Mouse (Mus musculus): ENCODE results near the gene Fat4. TPM values are rescaled to one million over a fixed set of nuclear protein-coding genes. Genes with fewer than 3 reads are reported as not detected.

Fat4 gene
- polyA plus RNA-seq, 1 experiment, result not detected

- Histone ChIP-seq H3K4me3 (replicated peaks) (no peak overlapping the region), H3K27me3 (ENCODE audit: control insufficient read depth) (no peaks in the 10 kb centered on the region), H3K9me3 (ENCODE audit: control insufficient read depth, low read length) (no peaks in the 10 kb centered on the region), H3K4me1 (ENCODE audit: control insufficient read depth) (no peaks in the 10 kb centered on the region), H3K36me3 (ENCODE audit: control insufficient read depth) (no peaks in the 10 kb centered on the region)
- TF ChIP-seq TAL1 (IDR thresholded peaks at IDR 0.05; ENCODE audit: low read length) (no peak), GATA1 (IDR thresholded peaks at IDR 0.05; ENCODE audit: low read length) (no peak)
Measured at GRCm38 (mm10) chr3:38940327-38940726, 53.6 kb downstream of the Fat4 start.

GRCm38 (mm10) chr3:38945157-38945556 lies 58.4 kb downstream of the Fat4 start:
- no peak overlapping the region for H3K4me3 ChIP-seq (replicated peaks)
- no peaks in the 10 kb centered on the region for H3K9me3 ChIP-seq (ENCODE audit: control insufficient read depth, low read length)
- no peaks in the 10 kb centered on the region for H3K4me1 ChIP-seq (ENCODE audit: control insufficient read depth)
- H3K36me3 ChIP-seq (ENCODE audit: control insufficient read depth), result no peaks in the 10 kb centered on the region
- TF ChIP-seq GATA1 (IDR thresholded peaks at IDR 0.05; ENCODE audit: low read length), result no peak
- no peaks in the 10 kb centered on the region for H3K27me3 ChIP-seq (ENCODE audit: control insufficient read depth)

GRCm38 (mm10) chr3:38947706-38948105 lies 61.0 kb downstream of the Fat4 start:
- TF ChIP-seq GATA1 (IDR thresholded peaks at IDR 0.05; ENCODE audit: low read length) (no peak), TAL1 (IDR thresholded peaks at IDR 0.05; ENCODE audit: low read length) (no peak)
- H3K9me3 ChIP-seq (ENCODE audit: control insufficient read depth, low read length), result no peaks in the 10 kb centered on the region
- no peak overlapping the region for H3K4me3 ChIP-seq (replicated peaks)
- H3K36me3 ChIP-seq (ENCODE audit: control insufficient read depth), result no peaks in the 10 kb centered on the region
- no peaks in the 10 kb centered on the region for H3K4me1 ChIP-seq (ENCODE audit: control insufficient read depth)
- H3K27me3 ChIP-seq (ENCODE audit: control insufficient read depth), result no peaks in the 10 kb centered on the region

- Histone ChIP-seq H3K36me3 (ENCODE audit: control insufficient read depth) (no peaks in the 10 kb centered on the region), H3K4me3 (replicated peaks) (no peak overlapping the region)
- TF ChIP-seq TAL1 (IDR thresholded peaks at IDR 0.05; ENCODE audit: low read length) (no peak), GATA1 (IDR thresholded peaks at IDR 0.05; ENCODE audit: low read length) (no peak)
Measured at GRCm38 (mm10) chr3:38952602-38953001, 65.9 kb downstream of the Fat4 start.

GRCm38 (mm10) chr3:38954196-38954595 lies 67.5 kb downstream of the Fat4 start:
- TF ChIP-seq TAL1 (IDR thresholded peaks at IDR 0.05; ENCODE audit: low read length) (no peak), GATA1 (IDR thresholded peaks at IDR 0.05; ENCODE audit: low read length) (no peak)
- H3K4me3 ChIP-seq (replicated peaks), result no peak overlapping the region
- H3K9me3 ChIP-seq (ENCODE audit: control insufficient read depth, low read length), result no peaks in the 10 kb centered on the region
- no peaks in the 10 kb centered on the region for H3K4me1 ChIP-seq (ENCODE audit: control insufficient read depth)
- H3K36me3 ChIP-seq (ENCODE audit: control insufficient read depth), result no peaks in the 10 kb centered on the region
- H3K27me3 ChIP-seq (ENCODE audit: control insufficient read depth), result no peaks in the 10 kb centered on the region

More at GRCm38 (mm10) chr3:38952602-38953001, 65.9 kb downstream of the Fat4 start:
- H3K4me1 ChIP-seq (ENCODE audit: control insufficient read depth), result no peaks in the 10 kb centered on the region
- H3K9me3 ChIP-seq (ENCODE audit: control insufficient read depth, low read length), result no peaks in the 10 kb centered on the region
- H3K27me3 ChIP-seq (ENCODE audit: control insufficient read depth), result no peaks in the 10 kb centered on the region

- Histone ChIP-seq H3K27me3 (ENCODE audit: control insufficient read depth) (no peaks in the 10 kb centered on the region), H3K36me3 (ENCODE audit: control insufficient read depth) (no peaks in the 10 kb centered on the region), H3K4me3 (replicated peaks) (no peak overlapping the region), H3K9me3 (ENCODE audit: control insufficient read depth, low read length) (no peaks in the 10 kb centered on the region), H3K4me1 (ENCODE audit: control insufficient read depth) (no peaks in the 10 kb centered on the region)
- TF ChIP-seq GATA1 (IDR thresholded peaks at IDR 0.05; ENCODE audit: low read length), result no peak
- no peak for TF ChIP-seq TAL1 (IDR thresholded peaks at IDR 0.05; ENCODE audit: low read length)
Measured at GRCm38 (mm10) chr3:38956012-38956648, 69.4 kb downstream of the Fat4 start.

GRCm38 (mm10) chr3:38957186-38957585 lies 70.4 kb downstream of the Fat4 start:
- TF ChIP-seq GATA1 (IDR thresholded peaks at IDR 0.05; ENCODE audit: low read length), result no peak
- TF ChIP-seq TAL1 (IDR thresholded peaks at IDR 0.05; ENCODE audit: low read length), result no peak
- no peaks in the 10 kb centered on the region for H3K27me3 ChIP-seq (ENCODE audit: control insufficient read depth)
- H3K36me3 ChIP-seq (ENCODE audit: control insufficient read depth), result no peaks in the 10 kb centered on the region
- H3K4me3 ChIP-seq (replicated peaks), result no peak overlapping the region
- no peaks in the 10 kb centered on the region for H3K4me1 ChIP-seq (ENCODE audit: control insufficient read depth)
- H3K9me3 ChIP-seq (ENCODE audit: control insufficient read depth, low read length), result no peaks in the 10 kb centered on the region

GRCm38 (mm10) chr3:38962328-38962727 lies 75.6 kb downstream of the Fat4 start:
- no peaks in the 10 kb centered on the region for H3K4me1 ChIP-seq (ENCODE audit: control insufficient read depth)

GRCm38 (mm10) chr3:38967480-38967879 lies 80.7 kb downstream of the Fat4 start:
- Histone ChIP-seq H3K9me3 (ENCODE audit: control insufficient read depth, low read length) (no peaks in the 10 kb centered on the region), H3K27me3 (ENCODE audit: control insufficient read depth) (no peaks in the 10 kb centered on the region), H3K4me1 (ENCODE audit: control insufficient read depth) (no peaks in the 10 kb centered on the region), H3K4me3 (replicated peaks) (no peak overlapping the region), H3K36me3 (ENCODE audit: control insufficient read depth) (no peaks in the 10 kb centered on the region)
- no peak for TF ChIP-seq GATA1 (IDR thresholded peaks at IDR 0.05; ENCODE audit: low read length)
- TF ChIP-seq TAL1 (IDR thresholded peaks at IDR 0.05; ENCODE audit: low read length), result no peak

More at GRCm38 (mm10) chr3:38962328-38962727, 75.6 kb downstream of the Fat4 start:
- TF ChIP-seq TAL1 (IDR thresholded peaks at IDR 0.05; ENCODE audit: low read length) (no peak), GATA1 (IDR thresholded peaks at IDR 0.05; ENCODE audit: low read length) (no peak)
- H3K27me3 ChIP-seq (ENCODE audit: control insufficient read depth), result no peaks in the 10 kb centered on the region
- H3K4me3 ChIP-seq (replicated peaks), result no peak overlapping the region
- H3K9me3 ChIP-seq (ENCODE audit: control insufficient read depth, low read length), result no peaks in the 10 kb centered on the region
- no peaks in the 10 kb centered on the region for H3K36me3 ChIP-seq (ENCODE audit: control insufficient read depth)

GRCm38 (mm10) chr3:38986379-38986778 lies 99.6 kb downstream of the Fat4 start:
- Histone ChIP-seq H3K36me3 (ENCODE audit: control insufficient read depth) (no peaks in the 10 kb centered on the region), H3K4me3 (replicated peaks) (no peak overlapping the region), H3K4me1 (ENCODE audit: control insufficient read depth) (no peaks in the 10 kb centered on the region), H3K9me3 (ENCODE audit: control insufficient read depth, low read length) (peaks cover 18% of the 10 kb centered on the region), H3K27me3 (ENCODE audit: control insufficient read depth) (no peaks in the 10 kb centered on the region)
- TF ChIP-seq TAL1 (IDR thresholded peaks at IDR 0.05; ENCODE audit: low read length) (no peak), GATA1 (IDR thresholded peaks at IDR 0.05; ENCODE audit: low read length) (no peak)

Data from erythroblast, embryonic 14.5 days (primary cell).